Mouse (Mus musculus) CD8-positive naive resting alpha-beta T cell, adult 2 months (primary cell): ENCODE measurements at regions not wholly inside any gene's neighbourhood (a gene's known extent, or its start where the extent isn't known, plus 50 kb on each side); places are given as distances from the start of the nearest gene placed in this dataset.

ENCODE experiments used
- DNase-seq, 2 experiments: peaks; one replicate each; pipeline ENCODE4 v3.0.0; 2022; ENCODE audit warnings: low read depth in 2 of 2, low spot score in 2 of 2

GRCm38 (mm10) chr1:61559514-61559913 lies 79.1 kb upstream of the Pard3b start:
- DNase-seq, result no peak

- no peak for DNase-seq
These were observed 76.5 kb upstream of the Pard3b start for GRCm38 (mm10) chr1:61562091-61562490.

GRCm38 (mm10) chr1:61565471-61565870 lies 73.2 kb upstream of the Pard3b start:
- DNase-seq, result no peak

- no peak for DNase-seq
These were observed 64.3 kb upstream of the Pard3b start for GRCm38 (mm10) chr1:61574276-61574675.

- no peak for DNase-seq
These were observed 61.9 kb upstream of the Pard3b start for GRCm38 (mm10) chr1:61576758-61577157.

GRCm38 (mm10) chr1:61587251-61587650 lies 51.4 kb upstream of the Pard3b start:
- no peak for DNase-seq
